Mouse (Mus musculus) neural tube, embryonic 12.5 days (tissue): ENCODE measurements around the gene Ppp1r3d. TPM values are rescaled to one million over a fixed set of nuclear protein-coding genes. Genes with fewer than 3 reads are reported as not detected.

ENCODE experiments used
- ATAC-seq: fragments of 200-750 bp; cut with Nextera tagmentation; 2 replicates; pipeline ENCODE4 v1.8.0; 2017; ENCODE audit warnings: low read depth, mild to moderate bottlenecking, moderate TSS enrichment, moderate library complexity; ENCODE audit not compliant: low FRiP score
- H3K27ac ChIP-seq: fragments of 300-500 bp; sonication (generic); 2 replicates; pipeline ENCODE4 v1.5.1; 2016
- H3K27me3 ChIP-seq: fragments of 300-500 bp; sonication (generic); replicated peaks from 2 replicates; pipeline ENCODE4 v1.6.1; 2016; ENCODE audit warnings: mild to moderate bottlenecking
- H3K36me3 ChIP-seq: fragments of 300-500 bp; sonication (generic); 2 replicates; pipeline ENCODE4 v1.6.1; 2016; ENCODE audit warnings: mild to moderate bottlenecking
- H3K4me1 ChIP-seq: fragments of 300-500 bp; sonication (generic); 2 replicates; pipeline ENCODE4 v1.6.1; 2016
- H3K4me2 ChIP-seq: fragments of 300-500 bp; sonication (generic); replicated peaks from 2 replicates; pipeline ENCODE4 v1.6.1; 2016; ENCODE audit warnings: mild to moderate bottlenecking
- H3K4me3 ChIP-seq: fragments of 300-500 bp; sonication (generic); 2 replicates; pipeline ENCODE4 v1.5.1; 2016
- H3K9ac ChIP-seq: fragments of 300-500 bp; sonication (generic); 2 replicates; pipeline ENCODE4 v1.6.1; 2016; ENCODE audit warnings: mild to moderate bottlenecking
- H3K9me3 ChIP-seq: fragments of 300-500 bp; sonication (generic); 2 replicates; pipeline ENCODE4 v1.6.1; 2016; ENCODE audit warnings: mild to moderate bottlenecking
- WGBS: fragments of 180-500 bp; shearing (Covaris S2); methylation state at CpG from one replicate; pipeline ENCODE4 v1.1.7; 2016; 5-methylcytosine and 5-hydroxymethylcytosine counted together
- polyA plus RNA-seq: library from polyadenylated mRNA; unstranded; fragments of >200 nt; fragmentation: Nextera tagmentation; extraction: Ambion mirVana; gene quantifications from 2 replicates; pipeline ENCODE4 v1.2.1, GENCODE M21; 2016

The Ppp1r3d gene
- 3.5 and 4.3 TPM in 2 replicates for polyA plus RNA-seq

DNA sequence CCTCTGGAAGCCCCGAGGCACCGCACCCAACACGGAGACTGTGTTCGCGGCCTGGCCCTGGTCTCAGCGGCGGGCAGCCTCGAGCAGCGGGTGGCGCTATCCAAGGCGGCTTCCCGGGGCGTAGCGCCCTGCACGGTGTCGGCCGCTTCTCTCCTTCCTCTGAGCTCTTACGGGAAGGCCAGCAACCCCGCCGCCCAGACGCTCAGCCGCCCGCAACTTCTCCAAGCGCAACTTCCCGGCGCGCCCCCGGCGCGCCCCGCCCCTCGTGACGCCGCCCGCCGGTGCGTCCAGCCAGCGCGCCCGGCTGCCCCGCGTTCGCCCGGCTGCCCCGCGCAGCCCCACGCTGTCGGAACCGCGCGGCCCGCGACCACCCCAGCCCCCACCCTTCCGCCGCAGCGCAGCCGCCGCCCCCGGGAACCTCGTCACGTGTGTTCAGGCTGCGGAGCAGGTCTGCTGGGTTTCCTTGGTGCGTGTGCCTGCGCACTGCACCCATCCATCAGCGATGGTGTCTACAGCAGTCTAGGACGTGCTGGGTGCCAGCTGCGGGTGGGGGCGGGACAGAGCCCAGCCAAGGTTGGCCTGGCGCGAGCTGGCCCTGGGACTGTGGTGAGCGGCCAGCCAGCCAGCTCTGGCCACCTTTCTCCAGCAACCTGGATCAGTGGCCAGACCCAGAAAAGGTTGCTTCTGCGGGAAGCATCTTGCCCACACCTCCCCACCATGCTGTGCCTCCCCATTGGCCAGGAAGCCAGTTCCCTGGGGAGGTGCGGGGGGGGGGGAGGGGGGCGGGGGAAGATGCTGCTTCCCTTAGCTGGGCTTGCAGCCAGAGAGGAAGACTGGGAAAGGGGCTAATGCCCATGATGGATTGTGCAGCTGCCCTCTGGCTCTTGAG, at the start of gene Ppp1r3d, which contains the start of gene Fam217b:
Gene Ppp1r3d (minus strand): TSS at position 212 of the 889 bp plus-strand sequence.
Gene Fam217b (plus strand): TSS at position 264 of the 889 bp plus-strand sequence.
- Histone ChIP-seq H3K9me3 (no peaks in the 10 kb centered on the region), H3K27ac (peak within 1 kb of the TSS; percentile 42; the same call in 1 of the 2 replicates), H3K4me1 (peaks cover 21% of the 10 kb centered on the region), H3K9ac (peak within 1 kb of the TSS; percentile 65), H3K27me3 (peaks cover 14% of the 10 kb centered on the region), H3K36me3 (no peaks in the 10 kb centered on the region), H3K4me3 (peak within 1 kb of the TSS; percentile 69), H3K4me2 (peak within 1 kb of the TSS; percentile 97)
- ATAC-seq: peak; percentile 90
- under 1% methylated on average over 66 of the region's 74 CpGs for WGBS

GRCm38 (mm10) chr2:178460353-178460752, 46.1 kb upstream of the Ppp1r3d start:
- no peaks in the 10 kb centered on the region for H3K27me3 ChIP-seq
- no peak overlapping the region for H3K4me3 ChIP-seq
- WGBS: 69% methylated on average over 5 of the region's 5 CpGs
- no peak for ATAC-seq
- no peak overlapping the region for H3K9ac ChIP-seq
- H3K36me3 ChIP-seq: no peaks in the 10 kb centered on the region
- peaks cover 3% of the 10 kb centered on the region for H3K4me1 ChIP-seq
- no peak overlapping the region for H3K4me2 ChIP-seq
- no peaks in the 10 kb centered on the region for H3K9me3 ChIP-seq
- no peak overlapping the region for H3K27ac ChIP-seq

DNA sequence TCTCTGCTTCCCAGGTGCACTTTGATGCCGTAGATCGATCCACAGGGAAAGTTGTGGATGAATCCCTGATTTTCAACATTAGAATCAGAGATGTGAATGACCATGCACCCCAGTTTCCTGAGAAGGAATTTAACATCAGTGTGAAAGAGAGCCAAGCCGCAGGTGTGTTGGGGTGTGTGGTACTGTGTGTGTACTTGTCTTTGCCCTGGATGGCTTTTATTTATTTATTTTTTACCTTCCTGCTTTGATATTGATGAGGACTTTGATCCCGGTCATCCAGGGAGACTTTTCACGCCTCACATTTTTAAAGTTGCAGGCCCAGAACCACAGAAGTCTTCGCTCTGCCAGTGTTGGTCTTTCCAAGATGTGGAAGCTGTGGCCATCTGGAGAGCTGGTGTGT, 43.1 kb upstream of the Ppp1r3d start:
- H3K4me3 ChIP-seq: no peak overlapping the region
- no peaks in the 10 kb centered on the region for H3K36me3 ChIP-seq
- no peak overlapping the region for H3K4me2 ChIP-seq
- H3K4me1 ChIP-seq: peaks cover 12% of the 10 kb centered on the region
- H3K9ac ChIP-seq: no peak overlapping the region
- H3K9me3 ChIP-seq: no peaks in the 10 kb centered on the region
- no peak for ATAC-seq
- WGBS: 86% methylated on average over 6 of the region's 6 CpGs
- H3K27ac ChIP-seq: no peak overlapping the region
- H3K27me3 ChIP-seq: no peaks in the 10 kb centered on the region

GRCm38 (mm10) chr2:178454664-178455516, 40.6 kb upstream of the Ppp1r3d start:
- Histone ChIP-seq H3K27ac (peak overlapping the region; percentile 26; the same call in 1 of the 2 replicates), H3K4me1 (peaks cover 12% of the 10 kb centered on the region), H3K4me2 (peak overlapping the region; percentile 26), H3K9me3 (no peaks in the 10 kb centered on the region), H3K9ac (0 out of 2 replicates have a peak overlapping the region, but pooled peaks have one; percentile 18), H3K36me3 (no peaks in the 10 kb centered on the region), H3K4me3 (no peak overlapping the region), H3K27me3 (no peaks in the 10 kb centered on the region)
- 15% methylated on average over 17 of the region's 17 CpGs for WGBS
- ATAC-seq: peak; percentile 83

- 66% methylated on average over 10 of the region's 10 CpGs for WGBS
- H3K4me3 ChIP-seq: no peak overlapping the region
- no peaks in the 10 kb centered on the region for H3K9me3 ChIP-seq
- H3K27ac ChIP-seq: no peak overlapping the region
- H3K27me3 ChIP-seq: no peaks in the 10 kb centered on the region
- H3K4me1 ChIP-seq: peaks cover 12% of the 10 kb centered on the region
- no peak overlapping the region for H3K9ac ChIP-seq
- H3K4me2 ChIP-seq: no peak overlapping the region
- H3K36me3 ChIP-seq: no peaks in the 10 kb centered on the region
- no peak for ATAC-seq
These were observed 36.7 kb upstream of the Ppp1r3d start for GRCm38 (mm10) chr2:178450961-178451360.

DNA sequence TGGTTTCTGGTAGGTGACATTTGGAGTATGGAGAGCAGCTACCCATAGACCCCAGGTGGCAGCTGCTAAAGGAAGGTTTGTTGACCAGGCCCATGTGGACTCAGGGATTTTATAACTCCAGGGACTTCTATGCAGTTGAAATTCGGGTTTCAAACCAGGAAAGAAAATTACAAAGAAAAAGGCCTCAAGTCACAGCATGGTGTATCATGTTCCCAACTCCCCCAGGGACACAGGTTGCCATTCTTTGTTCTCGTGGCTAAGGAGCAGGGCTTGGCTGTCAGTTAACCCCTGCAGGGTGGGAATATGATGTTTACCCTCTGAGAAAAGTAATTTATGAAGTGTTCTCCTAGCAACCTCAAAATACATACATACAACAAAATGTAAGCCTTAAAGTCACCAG, 36.0 kb upstream of the Ppp1r3d start:
- Histone ChIP-seq H3K27ac (no peak overlapping the region), H3K4me2 (no peak overlapping the region), H3K36me3 (no peaks in the 10 kb centered on the region), H3K9ac (no peak overlapping the region), H3K4me3 (no peak overlapping the region), H3K27me3 (no peaks in the 10 kb centered on the region), H3K4me1 (peaks cover 8% of the 10 kb centered on the region), H3K9me3 (no peaks in the 10 kb centered on the region)
- 18% methylated on average over 2 of the region's 2 CpGs for WGBS
- no peak for ATAC-seq

DNA sequence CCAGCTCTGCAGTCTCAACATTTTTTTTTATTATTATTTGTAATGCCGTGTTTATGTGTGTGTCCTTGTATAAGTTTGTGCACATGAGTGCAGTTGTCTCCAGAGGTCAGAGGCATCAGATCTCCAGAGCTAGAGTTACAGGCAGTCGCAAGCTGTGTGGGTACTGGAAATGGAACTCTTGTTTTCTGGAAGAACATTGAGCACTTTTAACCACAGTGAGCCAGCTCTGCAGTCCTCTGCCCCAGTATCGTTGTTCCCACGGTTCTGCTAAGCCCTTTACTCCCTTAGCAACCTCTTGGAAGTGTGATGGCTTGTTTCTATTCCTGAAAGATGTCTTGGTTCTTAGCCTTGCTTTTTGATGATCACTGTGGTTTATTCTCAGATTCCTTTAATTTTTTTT, 35.1 kb upstream of the Ppp1r3d start:
- WGBS: 90% methylated on average over 4 of the region's 4 CpGs
- ATAC-seq: no peak
- Histone ChIP-seq H3K4me1 (no peaks in the 10 kb centered on the region), H3K27me3 (no peaks in the 10 kb centered on the region), H3K36me3 (no peaks in the 10 kb centered on the region), H3K9ac (no peak overlapping the region), H3K27ac (no peak overlapping the region), H3K4me3 (no peak overlapping the region), H3K9me3 (no peaks in the 10 kb centered on the region), H3K4me2 (no peak overlapping the region)

- H3K9ac ChIP-seq: no peak overlapping the region
- no peak overlapping the region for H3K27ac ChIP-seq
- no peaks in the 10 kb centered on the region for H3K36me3 ChIP-seq
- H3K27me3 ChIP-seq: no peaks in the 10 kb centered on the region
- no peaks in the 10 kb centered on the region for H3K9me3 ChIP-seq
- 73% methylated on average over 9 of the region's 9 CpGs for WGBS
- ATAC-seq: no peak
- H3K4me3 ChIP-seq: no peak overlapping the region
- H3K4me1 ChIP-seq: no peaks in the 10 kb centered on the region
- H3K4me2 ChIP-seq: no peak overlapping the region
These were observed 23.0 kb upstream of the Ppp1r3d start for GRCm38 (mm10) chr2:178437311-178437710.

GRCm38 (mm10) chr2:178433903-178434302, 19.6 kb upstream of the Ppp1r3d start:
- ATAC-seq: no peak
- Histone ChIP-seq H3K9me3 (no peaks in the 10 kb centered on the region), H3K36me3 (no peaks in the 10 kb centered on the region), H3K4me1 (no peaks in the 10 kb centered on the region), H3K4me2 (no peak overlapping the region), H3K9ac (no peak overlapping the region), H3K4me3 (no peak overlapping the region), H3K27me3 (no peaks in the 10 kb centered on the region), H3K27ac (no peak overlapping the region)
- 93% methylated on average over 2 of the region's 2 CpGs for WGBS

GRCm38 (mm10) chr2:178433495-178433894, 19.2 kb upstream of the Ppp1r3d start:
- H3K27ac ChIP-seq: no peak overlapping the region
- H3K27me3 ChIP-seq: no peaks in the 10 kb centered on the region
- no peaks in the 10 kb centered on the region for H3K9me3 ChIP-seq
- ATAC-seq: no peak
- no peak overlapping the region for H3K4me3 ChIP-seq
- H3K36me3 ChIP-seq: no peaks in the 10 kb centered on the region
- H3K9ac ChIP-seq: no peak overlapping the region
- 78% methylated on average over 2 of the region's 2 CpGs for WGBS
- no peaks in the 10 kb centered on the region for H3K4me1 ChIP-seq
- H3K4me2 ChIP-seq: no peak overlapping the region

DNA sequence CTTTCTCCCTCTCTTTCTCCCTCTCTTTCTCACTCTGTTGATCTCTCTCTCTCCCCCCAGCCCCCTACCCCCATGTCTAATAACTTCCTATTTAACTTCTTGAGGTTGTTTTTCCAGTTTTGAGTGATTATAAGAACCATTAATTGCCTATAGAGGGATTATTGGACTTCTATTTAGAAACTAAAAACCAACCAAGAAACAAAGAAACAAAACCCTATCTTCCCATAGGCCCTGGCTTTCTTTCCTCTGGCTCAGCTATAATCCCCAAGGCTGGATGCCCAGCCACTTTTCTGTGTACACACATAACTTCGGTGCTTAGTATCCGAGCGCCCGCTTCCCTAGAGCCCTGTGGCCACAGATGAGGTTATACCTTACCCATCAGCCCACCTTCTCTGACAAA, 16.0 kb upstream of the Ppp1r3d start, which contains the start of gene Cdh26:
Gene Cdh26 (plus strand): TSS at position 301 of the 400 bp plus-strand sequence.
- no peak for ATAC-seq
- 91% methylated on average over 4 of the region's 4 CpGs for WGBS
- H3K4me3 ChIP-seq: no peak within 1 kb of the TSS

GRCm38 (mm10) chr2:178429426-178429825, 15.2 kb upstream of the Ppp1r3d start:
- 80% methylated on average over 6 of the region's 6 CpGs for WGBS

More for the DNA sequence above, 16.0 kb upstream of the Ppp1r3d start, which contains the start of gene Cdh26:
- H3K36me3 ChIP-seq: no peaks in the 10 kb centered on the region
- no peak within 1 kb of the TSS for H3K27ac ChIP-seq
- H3K9me3 ChIP-seq: no peaks in the 10 kb centered on the region
- no peaks in the 10 kb centered on the region for H3K27me3 ChIP-seq
- H3K4me1 ChIP-seq: no peaks in the 10 kb centered on the region
- no peak within 1 kb of the TSS for H3K4me2 ChIP-seq
- H3K9ac ChIP-seq: no peak within 1 kb of the TSS

More at GRCm38 (mm10) chr2:178429426-178429825, 15.2 kb upstream of the Ppp1r3d start:
- Histone ChIP-seq H3K4me3 (no peak overlapping the region), H3K4me2 (no peak overlapping the region), H3K27me3 (no peaks in the 10 kb centered on the region), H3K27ac (no peak overlapping the region), H3K9me3 (no peaks in the 10 kb centered on the region), H3K36me3 (no peaks in the 10 kb centered on the region), H3K4me1 (no peaks in the 10 kb centered on the region), H3K9ac (no peak overlapping the region)
- no peak for ATAC-seq
